Mouse (Mus musculus): ENCODE results near the gene Eif4h. TPM values are rescaled to one million over a fixed set of nuclear protein-coding genes. Genes with fewer than 3 reads are reported as not detected.

Gene Eif4h
- polyA plus RNA-seq, 1 experiment: 293 TPM

- TF ChIP-seq MAX (IDR thresholded peaks at IDR 0.05; ENCODE audit: low read depth): no peak
- no peak for TF ChIP-seq POLR2A (IDR thresholded peaks at IDR 0.05; ENCODE audit: insufficient read length, low read depth)
- TF ChIP-seq MYOG (IDR thresholded peaks at IDR 0.05; ENCODE audit: control insufficient read depth in 1 of 3, insufficient read depth in 1 of 3, insufficient read length in 2 of 3, low read depth in 2 of 3): no peak
- no peaks in the 10 kb centered on the region for H3K79me2 ChIP-seq (ENCODE audit: control insufficient read depth, insufficient read depth)
- peak overlapping the region; percentile 100 for H3K4me2 ChIP-seq (ENCODE audit: low read depth)
- peak overlapping the region; percentile 36 for H3K4me3 ChIP-seq
- H3K36me3 ChIP-seq (ENCODE audit: control insufficient read depth, insufficient read depth): no peaks in the 10 kb centered on the region
- H3ac ChIP-seq (ENCODE audit: control insufficient read depth, insufficient read length): no peak overlapping the region
- no peaks in the 10 kb centered on the region for H3K27me3 ChIP-seq (ENCODE audit: control insufficient read depth, insufficient read depth, insufficient read length)
Measured at GRCm38 (mm10) chr5:134572508-134573214, 66.6 kb downstream of the Eif4h start.

DNA sequence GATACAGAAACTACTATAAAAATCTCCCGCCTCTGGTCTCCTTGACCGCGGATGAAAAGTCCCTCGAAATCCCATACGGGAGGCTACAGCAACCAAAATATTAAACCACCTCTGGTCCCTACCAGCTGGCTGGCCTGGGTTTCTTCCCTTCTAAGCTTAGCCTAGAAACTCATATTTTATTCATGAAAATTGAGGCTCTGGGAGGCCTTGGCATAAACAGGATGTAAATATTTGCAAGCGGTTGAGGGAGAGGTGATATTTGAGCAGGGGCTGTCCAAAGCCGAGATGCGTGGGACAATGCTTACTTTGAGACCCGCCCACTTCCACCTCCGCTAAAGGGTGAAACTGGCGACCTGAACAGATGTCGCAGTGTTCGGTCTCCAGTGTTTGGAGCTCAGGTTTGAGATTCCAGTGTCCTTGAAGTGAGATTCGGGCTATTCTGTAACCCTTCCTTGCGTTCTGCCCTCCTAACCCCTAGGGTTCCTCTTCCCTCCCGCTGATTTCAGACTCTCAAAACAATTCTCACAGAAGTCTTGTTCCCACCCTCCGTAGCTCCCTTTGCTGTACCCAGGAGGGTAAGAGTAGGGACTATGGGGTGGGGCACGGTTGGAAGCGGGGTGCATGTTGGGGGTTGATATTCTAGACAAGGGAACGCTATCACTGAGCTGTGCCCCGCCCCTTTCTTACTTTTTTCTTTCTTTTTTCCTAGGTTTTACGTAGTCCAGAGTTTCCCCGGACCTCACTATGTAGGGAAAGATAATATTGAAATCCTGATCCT lies 67.4 kb downstream of the Eif4h start:
- Histone ChIP-seq H3K4me2 (ENCODE audit: low read depth) (peak overlapping the region; percentile 100), H3K4me3 (peak overlapping the region; percentile 36), H3K36me3 (ENCODE audit: control insufficient read depth, insufficient read depth) (no peaks in the 10 kb centered on the region), H3K79me2 (ENCODE audit: control insufficient read depth, insufficient read depth) (no peaks in the 10 kb centered on the region), H3ac (ENCODE audit: control insufficient read depth, insufficient read length) (no peak overlapping the region), H3K27me3 (ENCODE audit: control insufficient read depth, insufficient read depth, insufficient read length) (no peaks in the 10 kb centered on the region)
- TF ChIP-seq POLR2A (IDR thresholded peaks at IDR 0.05; ENCODE audit: insufficient read length, low read depth): peak; percentile 20
- peak; percentile 9 for TF ChIP-seq E2F4 (IDR thresholded peaks at IDR 0.05; ENCODE audit: insufficient read depth)
- no peak for TF ChIP-seq MYOG (IDR thresholded peaks at IDR 0.05; ENCODE audit: control insufficient read depth in 1 of 3, insufficient read depth in 1 of 3, insufficient read length in 2 of 3, low read depth in 2 of 3)
- no peak for TF ChIP-seq USF1 (IDR thresholded peaks at IDR 0.05; ENCODE audit: low read depth)
- TF ChIP-seq MYOD1 (IDR thresholded peaks at IDR 0.05; ENCODE audit: control insufficient read depth in 1 of 3, insufficient read length in 2 of 3, low read depth in 2 of 3): no peak
- no peak for TF ChIP-seq TCF3 (IDR thresholded peaks at IDR 0.05; ENCODE audit: insufficient read length, low read depth)

Other genes with a start within 250 kb of the Eif4h start
- 62.0 TPM for gene Gtf2ird1, start 182.8 kb downstream of the Eif4h start, polyA plus RNA-seq (2012; fragmentation: generic; extraction: Trizol)
- 14.2 TPM for gene Clip2, start 87.1 kb downstream of the Eif4h start, polyA plus RNA-seq (2012; fragmentation: generic; extraction: Trizol)
- 0.19 TPM for gene Syna, start 79.3 kb downstream of the Eif4h start, polyA plus RNA-seq (2012; fragmentation: generic; extraction: Trizol)
- gene Rfc2, start 58.1 kb downstream of the Eif4h start, polyA plus RNA-seq (2012; fragmentation: generic; extraction: Trizol): 69.3 TPM
- gene Lat2, start 24.5 kb downstream of the Eif4h start, polyA plus RNA-seq (2012; fragmentation: generic; extraction: Trizol): 0.59 TPM
- gene Limk1, start 49.1 kb upstream of the Eif4h start, polyA plus RNA-seq (2012; fragmentation: generic; extraction: Trizol): 22.3 TPM
- 0.02 TPM for gene Eln, start 107.8 kb upstream of the Eif4h start, polyA plus RNA-seq (2012; fragmentation: generic; extraction: Trizol)